Mouse (Mus musculus) liver, adult 2 months (tissue): ENCODE measurements around the gene Nptn. TPM values are rescaled to one million over a fixed set of nuclear protein-coding genes. Genes with fewer than 3 reads are reported as not detected.

Experiments
- DNase-seq: peaks from one replicate; pipeline ENCODE4 v3.0.0-alpha.2; 2011; ENCODE audit warnings: low read depth, low spot score; ENCODE audit errors: extremely low read depth
- H3K27ac ChIP-seq: fragments of 200-500 bp; replicated peaks from 2 replicates; pipeline ENCODE4 v1.5.1; 2012; ENCODE audit warnings: low read depth, mild to moderate bottlenecking, control low read depth, inconsistent platforms, low read length; ENCODE audit not compliant: insufficient read depth
- H3K27me3 ChIP-seq: fragments of 200-500 bp; 2 replicates; pipeline ENCODE4 v1.6.1; 2012; ENCODE audit warnings: mild to moderate bottlenecking, moderate library complexity, low read length, inconsistent platforms; ENCODE audit not compliant: control insufficient read depth, insufficient read depth
- H3K36me3 ChIP-seq: fragments of 200-500 bp; 2 replicates; pipeline ENCODE4 v1.6.1; 2012; ENCODE audit warnings: low read length, inconsistent platforms; ENCODE audit not compliant: control insufficient read depth, insufficient read depth
- H3K4me1 ChIP-seq: fragments of 200-500 bp; 2 replicates; pipeline ENCODE4 v1.6.1; 2011; ENCODE audit warnings: low read length; ENCODE audit not compliant: control insufficient read depth, insufficient read depth
- H3K4me3 ChIP-seq: fragments of 200-500 bp; 2 replicates; pipeline ENCODE4 v1.5.1; 2011; ENCODE audit warnings: low read depth, mild to moderate bottlenecking, control low read depth, low read length, moderate library complexity; ENCODE audit not compliant: insufficient read depth
- H3K79me2 ChIP-seq: fragments of 200-500 bp; 2 replicates; pipeline ENCODE4 v1.6.1; 2012; ENCODE audit warnings: inconsistent platforms, mild to moderate bottlenecking, low read length, moderate library complexity; ENCODE audit not compliant: control insufficient read depth, insufficient read depth
- H3K9ac ChIP-seq: fragments of 200-500 bp; 2 replicates; pipeline ENCODE4 v1.6.1; 2012; ENCODE audit warnings: low read depth, mild to moderate bottlenecking, control low read depth, inconsistent platforms, low read length
- CTCF ChIP-seq: fragments of 200-500 bp; IDR thresholded peaks from 2 replicates; pipeline ENCODE4 v1.5.1; 2011; ENCODE audit warnings: low read depth, low read length, control low read depth
- POLR2A ChIP-seq: fragments of 200-500 bp; IDR thresholded peaks from 2 replicates; pipeline ENCODE4 v1.6.1; 2011; ENCODE audit warnings: low read length, control low read depth; ENCODE audit not compliant: insufficient read depth; ENCODE audit errors: extremely low read depth
- WGBS: fragments of 180-500 bp; shearing (Covaris S2); methylation state at CpG from one replicate; pipeline ENCODE4 v1.1.7; 2018; 5-methylcytosine and 5-hydroxymethylcytosine counted together
- polyA plus RNA-seq: library from polyadenylated mRNA; depleted of rRNA; stranded (reverse); fragments of >200 nt; gene quantifications from 2 replicates; pipeline ENCODE4 v1.2.3, GENCODE M21; 2012; rRNA removed
- total RNA-seq: library from RNA; depleted of rRNA; stranded (reverse); fragments of >200 nt; gene quantifications from 2 replicates; pipeline ENCODE4 v1.2.3, GENCODE M21; 2014; rRNA removed

The Nptn gene
- 55.6 and 65.2 TPM in 2 replicates for total RNA-seq
- polyA plus RNA-seq, result 115 and 141 TPM in 2 replicates

DNA sequence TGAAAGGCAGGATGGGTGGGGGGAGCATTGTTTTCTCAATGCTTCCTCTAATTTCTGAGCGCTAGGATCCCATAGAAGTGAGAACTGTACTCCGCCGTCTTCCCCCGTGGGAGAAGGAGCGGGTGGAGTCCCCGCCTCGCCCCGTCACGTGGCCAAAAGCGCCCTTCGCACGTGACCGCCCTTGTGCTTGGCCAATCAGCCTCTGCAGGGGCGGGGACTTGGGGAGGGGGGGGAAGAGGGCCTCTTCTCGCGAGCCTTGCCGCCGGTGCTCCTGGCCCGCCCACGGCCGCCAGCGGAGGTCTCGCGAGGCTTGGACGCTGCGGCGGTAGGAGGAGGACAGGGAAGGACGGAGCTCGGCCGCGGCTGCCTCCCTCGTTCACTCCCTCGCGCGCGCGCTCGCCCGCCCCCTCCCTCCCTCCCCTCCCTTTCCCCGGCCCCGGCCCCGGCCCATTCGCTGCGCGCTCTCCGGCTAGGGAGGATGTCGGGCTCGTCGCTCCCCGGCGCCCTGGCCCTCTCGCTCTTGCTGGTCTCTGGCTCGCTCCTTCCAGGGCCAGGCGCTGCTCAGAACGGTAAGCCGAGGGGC, at the start of gene Nptn:
Nptn (plus strand) TSS at position 283 of the 583 bp plus-strand sequence.
- Histone ChIP-seq H3K79me2 (peaks cover 6% of the 10 kb centered on the region; the same call in 1 of the 2 replicates), H3K27ac (peak within 1 kb of the TSS; percentile 83), H3K4me3 (peak within 1 kb of the TSS; percentile 85), H3K27me3 (no peaks in the 10 kb centered on the region), H3K36me3 (no peaks in the 10 kb centered on the region), H3K9ac (peak within 1 kb of the TSS; percentile 91), H3K4me1 (peaks cover 5% of the 10 kb centered on the region)
- WGBS, result under 1% methylated on average over 49 of the region's 56 CpGs
- DNase-seq, result peak; percentile 81
- TF ChIP-seq CTCF (no peak), POLR2A (peak; percentile 86)

GRCm38 (mm10) chr9:58533322-58533721, 48.7 kb upstream of the Nptn start:
- H3K4me3 ChIP-seq, result no peak overlapping the region
- H3K79me2 ChIP-seq, result no peaks in the 10 kb centered on the region
- H3K27me3 ChIP-seq, result no peaks in the 10 kb centered on the region
- H3K36me3 ChIP-seq, result no peaks in the 10 kb centered on the region
- H3K4me1 ChIP-seq, result no peaks in the 10 kb centered on the region
- 98% methylated on average over 6 of the region's 6 CpGs for WGBS
- TF ChIP-seq POLR2A (no peak), CTCF (no peak)
- DNase-seq, result no peak
- H3K9ac ChIP-seq, result no peak overlapping the region
- no peak overlapping the region for H3K27ac ChIP-seq

GRCm38 (mm10) chr9:58534766-58535165, 47.3 kb upstream of the Nptn start:
- Histone ChIP-seq H3K4me3 (no peak overlapping the region), H3K4me1 (no peaks in the 10 kb centered on the region), H3K27me3 (no peaks in the 10 kb centered on the region), H3K9ac (no peak overlapping the region), H3K79me2 (no peaks in the 10 kb centered on the region), H3K27ac (no peak overlapping the region), H3K36me3 (no peaks in the 10 kb centered on the region)
- DNase-seq, result peak; percentile 54
- TF ChIP-seq CTCF (no peak; the same call in 1 of the 2 replicates), POLR2A (no peak)
- 42% methylated on average over 1 of the region's 1 CpGs for WGBS

DNA sequence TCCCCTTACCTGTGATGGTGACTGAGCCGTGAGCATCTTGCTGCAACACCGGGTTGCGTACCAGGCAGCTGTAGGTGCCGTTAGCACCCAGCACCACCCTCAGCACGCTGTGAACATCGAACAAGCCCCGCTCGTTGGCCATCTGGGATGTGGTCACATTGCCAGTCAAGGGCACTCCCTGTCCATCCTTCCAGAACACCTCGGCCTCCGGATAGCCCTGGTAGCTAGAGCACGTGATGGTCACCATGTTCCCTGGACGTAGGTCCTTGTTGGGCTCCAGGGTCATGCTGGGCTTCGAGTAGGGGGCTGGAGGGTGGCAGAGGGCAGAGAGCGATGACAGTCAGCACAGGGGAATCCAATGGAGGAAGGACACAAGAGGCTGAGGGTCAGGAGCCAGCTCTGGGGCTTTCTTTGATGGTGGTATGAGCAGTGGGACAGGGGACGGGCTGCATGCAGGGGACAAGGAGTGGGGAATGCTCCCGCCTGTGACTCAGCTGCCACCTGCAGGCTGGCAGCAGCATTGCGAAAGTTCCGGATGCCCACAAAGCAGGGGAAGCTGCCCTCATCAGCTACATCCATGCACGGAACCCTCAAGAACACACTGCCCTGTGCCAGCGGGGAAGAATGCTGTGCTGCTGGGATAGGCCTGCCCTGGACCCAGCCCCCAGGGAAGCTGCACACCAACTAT, 46.4 kb upstream of the Nptn start:
- Histone ChIP-seq H3K27ac (no peak overlapping the region), H3K79me2 (no peaks in the 10 kb centered on the region), H3K36me3 (no peaks in the 10 kb centered on the region), H3K9ac (no peak overlapping the region), H3K4me3 (no peak overlapping the region), H3K4me1 (no peaks in the 10 kb centered on the region), H3K27me3 (no peaks in the 10 kb centered on the region)
- no peak for DNase-seq
- TF ChIP-seq CTCF (peak; percentile 74), POLR2A (no peak)
- WGBS, result 89% methylated on average over 20 of the region's 20 CpGs

DNA sequence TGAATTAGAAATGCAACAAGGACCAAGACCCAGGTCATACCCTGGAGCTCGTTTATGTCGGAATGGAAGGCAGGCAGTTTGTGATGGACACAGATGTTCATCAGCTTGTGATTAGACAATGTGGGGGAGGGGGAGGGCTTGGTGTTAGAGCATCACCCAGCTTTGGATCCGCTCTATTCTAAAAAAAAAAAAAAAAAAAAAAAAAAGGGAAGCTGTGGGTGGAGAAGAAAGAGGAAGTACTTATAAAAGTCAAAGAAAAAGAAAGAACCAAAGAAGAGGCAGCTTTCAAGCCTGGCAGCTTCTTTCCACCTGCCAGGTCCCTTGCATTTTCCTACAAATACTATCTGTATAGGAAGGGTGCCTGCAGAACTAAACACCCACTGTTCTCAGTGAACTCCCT, 44.3 kb upstream of the Nptn start:
- Histone ChIP-seq H3K79me2 (no peaks in the 10 kb centered on the region), H3K4me3 (no peak overlapping the region), H3K9ac (no peak overlapping the region), H3K27ac (no peak overlapping the region), H3K4me1 (peaks cover 3% of the 10 kb centered on the region), H3K36me3 (no peaks in the 10 kb centered on the region), H3K27me3 (no peaks in the 10 kb centered on the region)
- no peak for TF ChIP-seq POLR2A
- TF ChIP-seq CTCF, result no peak
- no peak for DNase-seq
- 88% methylated on average over 3 of the region's 3 CpGs for WGBS

DNA sequence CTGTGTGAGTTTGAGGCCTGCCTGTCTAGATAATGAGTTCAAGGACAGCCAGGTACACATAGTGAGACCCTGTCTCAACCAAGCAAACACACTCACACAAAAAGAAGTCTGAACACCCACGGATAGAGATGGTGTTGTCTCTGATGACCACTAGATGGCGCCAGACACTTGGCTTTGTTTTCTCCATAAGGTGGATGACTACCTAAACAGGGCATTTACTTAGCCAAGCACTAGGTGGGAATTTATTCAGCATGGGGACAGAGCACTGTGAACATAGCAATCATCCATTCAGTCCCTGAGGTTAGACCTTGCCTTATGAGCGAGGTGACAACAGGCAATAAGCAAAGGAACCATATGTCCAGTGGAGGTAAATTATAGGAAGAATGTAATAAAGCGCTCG, 42.2 kb upstream of the Nptn start:
- WGBS, result 55% methylated on average over 5 of the region's 5 CpGs
- DNase-seq, result peak; percentile 53
- Histone ChIP-seq H3K27me3 (no peaks in the 10 kb centered on the region), H3K4me1 (peaks cover 3% of the 10 kb centered on the region), H3K9ac (no peak overlapping the region), H3K79me2 (no peaks in the 10 kb centered on the region), H3K4me3 (no peak overlapping the region), H3K36me3 (no peaks in the 10 kb centered on the region), H3K27ac (no peak overlapping the region)
- TF ChIP-seq CTCF (peak; percentile 56), POLR2A (no peak)
